Mouse (Mus musculus) MN1 (cell line): Measurements from ENCODE around the gene Ms4a12.
"Not testable (repeated sequence)": the region's sequence is repeated elsewhere in the genome, so short reads cannot be mapped to it uniquely, and the experiment has no call there.

Experiments
- DNase-seq: peaks from one replicate; pipeline ENCODE4 v3.0.0-alpha.2; 2016; ENCODE audit warnings: low spot score

The Ms4a12 gene

GRCm38 (mm10) chr19:11232348-11232747 is at the start of gene Ms4a12:
Gene Ms4a12 (minus strand): TSS chr19:11232448.
- DNase-seq = no peak

- DNase-seq = no peak
Measured at GRCm38 (mm10) chr19:11280223-11280622, 48.0 kb upstream of the Ms4a12 start.

GRCm38 (mm10) chr19:11276431-11276830 is 44.2 kb upstream of the Ms4a12 start:
- DNase-seq = no peak

- no peak for DNase-seq
Measured at GRCm38 (mm10) chr19:11266956-11267355, 34.7 kb upstream of the Ms4a12 start.

GRCm38 (mm10) chr19:11266052-11266845 is 34.0 kb upstream of the Ms4a12 start, which contains the start of gene Ms4a1:
Gene Ms4a1 (minus strand): TSS chr19:11266241.
- DNase-seq = no peak

GRCm38 (mm10) chr19:11264602-11265185 is 32.4 kb upstream of the Ms4a12 start:
- DNase-seq = no peak

GRCm38 (mm10) chr19:11263549-11263948 is 31.3 kb upstream of the Ms4a12 start:
- no peak for DNase-seq

- not testable (repeated sequence) for DNase-seq
Measured at GRCm38 (mm10) chr19:11262932-11263331, 30.7 kb upstream of the Ms4a12 start.

GRCm38 (mm10) chr19:11261522-11261921 is 29.3 kb upstream of the Ms4a12 start:
- no peak for DNase-seq

- no peak for DNase-seq
Measured at GRCm38 (mm10) chr19:11244230-11244629, 12.0 kb upstream of the Ms4a12 start.

- no peak for DNase-seq
Measured at GRCm38 (mm10) chr19:11242560-11242959, 10.3 kb upstream of the Ms4a12 start.

- DNase-seq = no peak
Measured at GRCm38 (mm10) chr19:11235820-11236219, 3.6 kb upstream of the Ms4a12 start.

GRCm38 (mm10) chr19:11234921-11235735 is 2.9 kb upstream of the Ms4a12 start:
- DNase-seq = no peak

GRCm38 (mm10) chr19:11234244-11234643 is 2.0 kb upstream of the Ms4a12 start:
- no peak for DNase-seq

- no peak for DNase-seq
Measured at GRCm38 (mm10) chr19:11196546-11196945, 35.7 kb downstream of the Ms4a12 start, which contains the start of gene Ms4a13. Gene Ms4a13 (minus strand): TSS chr19:11196737.

- no peak for DNase-seq
Measured at GRCm38 (mm10) chr19:11192552-11192951, 39.7 kb downstream of the Ms4a12 start.

- no peak for DNase-seq
Measured at GRCm38 (mm10) chr19:11184121-11184520, 48.1 kb downstream of the Ms4a12 start.

- DNase-seq = no peak
Measured at GRCm38 (mm10) chr19:11177464-11177863, 54.8 kb downstream of the Ms4a12 start.

- DNase-seq = no peak
Measured at GRCm38 (mm10) chr19:11165172-11165571, 67.1 kb downstream of the Ms4a12 start, which contains the start of gene 1700025F22Rik. Gene 1700025F22Rik (minus strand): TSS chr19:11165320.
